Mouse (Mus musculus): ENCODE measurements at regions not wholly inside any gene's neighbourhood (a gene's known extent, or its start where the extent isn't known, plus 50 kb on each side); places are given as distances from the start of the nearest gene placed in this dataset.
A peak's percentile ranks its signal among the peaks of the same experiment; 100 is the strongest.

- H3K4me2 ChIP-seq (ENCODE audit: low read depth, low read length) = no peak overlapping the region
- no peaks in the 10 kb centered on the region for H3K36me3 ChIP-seq (replicated peaks; ENCODE audit: control insufficient read depth, insufficient read depth, low read depth, low read length)
- ATAC-seq (replicated peaks; ENCODE audit: insufficient number of reproducible peaks, low FRiP score, low TSS enrichment, low read depth) (no peak), DNase-seq (ENCODE audit: low spot score) (no peak)
- no peak overlapping the region for H3K9ac ChIP-seq (replicated peaks; ENCODE audit: low read length)
- no peaks in the 10 kb centered on the region for H3K9me3 ChIP-seq (replicated peaks; ENCODE audit: control insufficient read depth, low read length)
- H3K27ac ChIP-seq (replicated peaks; ENCODE audit: low read depth, low read length) = no peak overlapping the region
- H3K27me3 ChIP-seq (ENCODE audit: control insufficient read depth, insufficient read depth, low read length) = no peaks in the 10 kb centered on the region
- H3K4me1 ChIP-seq (ENCODE audit: control insufficient read depth, insufficient read depth, low read length) = no peaks in the 10 kb centered on the region
- WGBS = 77% methylated on average over 3 of the region's 3 CpGs
- no peak overlapping the region for H3K4me3 ChIP-seq (ENCODE audit: low read depth, low read length)
Observed at GRCm38 (mm10) chr1:138771307-138772011, 76.9 kb downstream of the Lhx9 start.

- Histone ChIP-seq H3K27me3 (ENCODE audit: control insufficient read depth, insufficient read depth, low read length) (no peaks in the 10 kb centered on the region), H3K4me3 (ENCODE audit: low read depth, low read length) (no peak overlapping the region), H3K36me3 (replicated peaks; ENCODE audit: control insufficient read depth, insufficient read depth, low read depth, low read length) (no peaks in the 10 kb centered on the region), H3K4me2 (ENCODE audit: low read depth, low read length) (no peak overlapping the region), H3K27ac (replicated peaks; ENCODE audit: low read depth, low read length) (no peak overlapping the region), H3K9ac (replicated peaks; ENCODE audit: low read length) (no peak overlapping the region), H3K9me3 (replicated peaks; ENCODE audit: control insufficient read depth, low read length) (no peaks in the 10 kb centered on the region), H3K4me1 (ENCODE audit: control insufficient read depth, insufficient read depth, low read length) (no peaks in the 10 kb centered on the region)
- WGBS = 71% methylated on average over 7 of the region's 7 CpGs
- DNase-seq (ENCODE audit: low spot score) (no peak), ATAC-seq (replicated peaks; ENCODE audit: insufficient number of reproducible peaks, low FRiP score, low TSS enrichment, low read depth) (no peak)
Observed at GRCm38 (mm10) chr1:138762876-138763275, 85.5 kb downstream of the Lhx9 start.

GRCm38 (mm10) chr1:138757777-138758176 lies 90.6 kb downstream of the Lhx9 start:
- H3K4me3 ChIP-seq (ENCODE audit: low read depth, low read length) = no peak overlapping the region
- H3K4me2 ChIP-seq (ENCODE audit: low read depth, low read length) = no peak overlapping the region
- no peaks in the 10 kb centered on the region for H3K36me3 ChIP-seq (replicated peaks; ENCODE audit: control insufficient read depth, insufficient read depth, low read depth, low read length)
- ATAC-seq (replicated peaks; ENCODE audit: insufficient number of reproducible peaks, low FRiP score, low TSS enrichment, low read depth) = no peak
- no peaks in the 10 kb centered on the region for H3K4me1 ChIP-seq (ENCODE audit: control insufficient read depth, insufficient read depth, low read length)
- no peak for DNase-seq (ENCODE audit: low spot score)
- H3K27ac ChIP-seq (replicated peaks; ENCODE audit: low read depth, low read length) = no peak overlapping the region
- no peaks in the 10 kb centered on the region for H3K9me3 ChIP-seq (replicated peaks; ENCODE audit: control insufficient read depth, low read length)
- no peak overlapping the region for H3K9ac ChIP-seq (replicated peaks; ENCODE audit: low read length)
- no peaks in the 10 kb centered on the region for H3K27me3 ChIP-seq (ENCODE audit: control insufficient read depth, insufficient read depth, low read length)

GRCm38 (mm10) chr1:138733308-138733707 lies 113.4 kb upstream of the Nek7 start:
- no peaks in the 10 kb centered on the region for H3K4me1 ChIP-seq (ENCODE audit: control insufficient read depth, insufficient read depth, low read length)
- 73% methylated on average over 3 of the region's 3 CpGs for WGBS
- H3K27me3 ChIP-seq (ENCODE audit: control insufficient read depth, insufficient read depth, low read length) = no peaks in the 10 kb centered on the region
- H3K9ac ChIP-seq (replicated peaks; ENCODE audit: low read length) = no peak overlapping the region
- H3K4me2 ChIP-seq (ENCODE audit: low read depth, low read length) = no peak overlapping the region
- no peak overlapping the region for H3K27ac ChIP-seq (replicated peaks; ENCODE audit: low read depth, low read length)
- H3K4me3 ChIP-seq (ENCODE audit: low read depth, low read length) = no peak overlapping the region
- no peaks in the 10 kb centered on the region for H3K36me3 ChIP-seq (replicated peaks; ENCODE audit: control insufficient read depth, insufficient read depth, low read depth, low read length)
- no peak for DNase-seq (ENCODE audit: low spot score)
- no peak for ATAC-seq (replicated peaks; ENCODE audit: insufficient number of reproducible peaks, low FRiP score, low TSS enrichment, low read depth)
- H3K9me3 ChIP-seq (replicated peaks; ENCODE audit: control insufficient read depth, low read length) = no peaks in the 10 kb centered on the region

- no peaks in the 10 kb centered on the region for H3K9me3 ChIP-seq (replicated peaks; ENCODE audit: control insufficient read depth, low read length)
- no peaks in the 10 kb centered on the region for H3K36me3 ChIP-seq (replicated peaks; ENCODE audit: control insufficient read depth, insufficient read depth, low read depth, low read length)
- H3K27ac ChIP-seq (replicated peaks; ENCODE audit: low read depth, low read length) = no peak overlapping the region
- DNase-seq (ENCODE audit: low spot score) (no peak), ATAC-seq (replicated peaks; ENCODE audit: insufficient number of reproducible peaks, low FRiP score, low TSS enrichment, low read depth) (no peak)
- no peaks in the 10 kb centered on the region for H3K4me1 ChIP-seq (ENCODE audit: control insufficient read depth, insufficient read depth, low read length)
- H3K4me2 ChIP-seq (ENCODE audit: low read depth, low read length) = no peak overlapping the region
- 87% methylated on average over 12 of the region's 12 CpGs for WGBS
- no peak overlapping the region for H3K4me3 ChIP-seq (ENCODE audit: low read depth, low read length)
- H3K9ac ChIP-seq (replicated peaks; ENCODE audit: low read length) = no peak overlapping the region
- H3K27me3 ChIP-seq (ENCODE audit: control insufficient read depth, insufficient read depth, low read length) = no peaks in the 10 kb centered on the region
Observed at GRCm38 (mm10) chr1:138731008-138731407, 111.1 kb upstream of the Nek7 start.

GRCm38 (mm10) chr1:138729089-138729699 lies 109.3 kb upstream of the Nek7 start:
- no peak overlapping the region for H3K4me3 ChIP-seq (ENCODE audit: low read depth, low read length)
- WGBS = 59% methylated on average over 2 of the region's 2 CpGs
- no peaks in the 10 kb centered on the region for H3K4me1 ChIP-seq (ENCODE audit: control insufficient read depth, insufficient read depth, low read length)
- no peak overlapping the region for H3K9ac ChIP-seq (replicated peaks; ENCODE audit: low read length)
- H3K9me3 ChIP-seq (replicated peaks; ENCODE audit: control insufficient read depth, low read length) = no peaks in the 10 kb centered on the region
- DNase-seq (ENCODE audit: low spot score) (no peak), ATAC-seq (replicated peaks; ENCODE audit: insufficient number of reproducible peaks, low FRiP score, low TSS enrichment, low read depth) (no peak)
- H3K27me3 ChIP-seq (ENCODE audit: control insufficient read depth, insufficient read depth, low read length) = no peaks in the 10 kb centered on the region
- no peak overlapping the region for H3K27ac ChIP-seq (replicated peaks; ENCODE audit: low read depth, low read length)
- H3K36me3 ChIP-seq (replicated peaks; ENCODE audit: control insufficient read depth, insufficient read depth, low read depth, low read length) = no peaks in the 10 kb centered on the region
- no peak overlapping the region for H3K4me2 ChIP-seq (ENCODE audit: low read depth, low read length)

- Histone ChIP-seq H3K27ac (replicated peaks; ENCODE audit: low read depth, low read length) (no peak overlapping the region), H3K27me3 (ENCODE audit: control insufficient read depth, insufficient read depth, low read length) (no peaks in the 10 kb centered on the region), H3K4me1 (ENCODE audit: control insufficient read depth, insufficient read depth, low read length) (no peaks in the 10 kb centered on the region), H3K4me2 (ENCODE audit: low read depth, low read length) (no peak overlapping the region), H3K9me3 (replicated peaks; ENCODE audit: control insufficient read depth, low read length) (no peaks in the 10 kb centered on the region), H3K4me3 (ENCODE audit: low read depth, low read length) (no peak overlapping the region), H3K36me3 (replicated peaks; ENCODE audit: control insufficient read depth, insufficient read depth, low read depth, low read length) (no peaks in the 10 kb centered on the region), H3K9ac (replicated peaks; ENCODE audit: low read length) (no peak overlapping the region)
- DNase-seq (ENCODE audit: low spot score) (peak; percentile 48), ATAC-seq (replicated peaks; ENCODE audit: insufficient number of reproducible peaks, low FRiP score, low TSS enrichment, low read depth) (no peak)
- 32% methylated on average over 4 of the region's 4 CpGs for WGBS
Observed at GRCm38 (mm10) chr1:138720728-138721127, 100.8 kb upstream of the Nek7 start.

GRCm38 (mm10) chr1:138719297-138719696 lies 99.4 kb upstream of the Nek7 start:
- no peak overlapping the region for H3K4me3 ChIP-seq (ENCODE audit: low read depth, low read length)
- H3K4me1 ChIP-seq (ENCODE audit: control insufficient read depth, insufficient read depth, low read length) = no peaks in the 10 kb centered on the region
- WGBS = 38% methylated on average over 4 of the region's 4 CpGs
- no peak overlapping the region for H3K9ac ChIP-seq (replicated peaks; ENCODE audit: low read length)
- no peak overlapping the region for H3K27ac ChIP-seq (replicated peaks; ENCODE audit: low read depth, low read length)
- no peaks in the 10 kb centered on the region for H3K27me3 ChIP-seq (ENCODE audit: control insufficient read depth, insufficient read depth, low read length)
- H3K36me3 ChIP-seq (replicated peaks; ENCODE audit: control insufficient read depth, insufficient read depth, low read depth, low read length) = no peaks in the 10 kb centered on the region
- no peak overlapping the region for H3K4me2 ChIP-seq (ENCODE audit: low read depth, low read length)
- ATAC-seq (replicated peaks; ENCODE audit: insufficient number of reproducible peaks, low FRiP score, low TSS enrichment, low read depth) = no peak
- peak; percentile 34 for DNase-seq (ENCODE audit: low spot score)
- no peaks in the 10 kb centered on the region for H3K9me3 ChIP-seq (replicated peaks; ENCODE audit: control insufficient read depth, low read length)

Measured in embryonic facial prominence, embryonic 11.5 days (tissue).